Mouse (Mus musculus): ENCODE measurements around the gene Fam193a. TPM values are rescaled to one million over a fixed set of nuclear protein-coding genes. Genes with fewer than 3 reads are reported as not detected.
A peak's percentile ranks its signal among the peaks of the same experiment; 100 is the strongest.

Gene Fam193a
- total and polyA plus RNA-seq, 3 experiments: 10.9 to 317 (median 37.1) TPM

DNA sequence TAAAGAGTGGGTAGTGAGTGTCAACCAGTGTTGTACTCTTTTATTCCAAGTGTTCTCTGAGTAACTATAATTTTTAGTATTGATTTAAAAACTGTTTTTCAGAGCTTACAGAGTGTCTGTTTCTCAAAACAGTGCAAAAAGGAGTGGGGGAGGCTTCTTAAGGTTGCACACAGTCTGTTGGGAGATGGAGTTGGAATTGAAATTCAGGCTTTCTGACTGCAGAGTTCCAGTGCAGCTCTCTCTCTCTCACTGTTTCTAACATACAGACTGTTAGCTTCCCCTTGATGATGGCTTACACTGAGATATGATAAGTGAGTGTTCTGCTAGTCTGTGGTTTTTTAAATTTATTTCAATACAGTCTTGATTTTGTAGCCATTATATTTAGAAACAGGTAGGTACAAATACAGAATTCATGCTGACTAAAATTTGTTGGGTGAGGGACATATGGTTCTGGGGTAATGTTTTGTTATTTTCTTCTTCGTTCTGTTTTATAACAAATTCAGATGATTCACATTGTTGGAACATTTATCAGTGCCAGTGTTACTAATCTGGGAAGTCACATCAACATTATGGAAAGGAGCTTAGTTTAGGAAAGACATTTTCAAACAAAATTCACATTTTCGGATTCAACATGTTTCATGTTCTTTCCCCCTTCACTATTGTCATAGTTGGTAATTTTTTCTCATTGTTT lies 26.3 kb downstream of the Fam193a start:
- Histone ChIP-seq H3K27me3 (ENCODE audit: control insufficient read depth in 1 of 2, insufficient read depth in 2 of 2, low read length in 2 of 2) (no peaks in the 10 kb centered on the region), H3K27ac (ENCODE audit: control insufficient read depth, low read depth, low read length) (no peak overlapping the region), H3K4me3 (ENCODE audit: control insufficient read depth in 1 of 2, insufficient read depth in 1 of 2, low read depth in 2 of 2, low read length in 2 of 2) (no peak overlapping the region), H3K4me1 (ENCODE audit: control insufficient read depth in 1 of 2, insufficient read depth in 2 of 2, low read length in 2 of 2) (peaks cover 12 to 24% of the 10 kb centered on the region in 2 experiments), H3K36me3 (ENCODE audit: control insufficient read depth in 1 of 2, insufficient read depth in 2 of 2, low read length in 2 of 2) (peaks cover 0 to 31% of the 10 kb centered on the region in 2 experiments; a peak in 2 of 4 replicates), H3K9ac (ENCODE audit: control insufficient read depth, low read depth, low read length, poor library complexity, severe bottlenecking) (no peak overlapping the region), H3K9me3 (replicated peaks; ENCODE audit: insufficient read depth, low read length) (no peaks in the 10 kb centered on the region), H3K79me2 (ENCODE audit: control insufficient read depth, insufficient read depth, low read length, poor library complexity) (peaks cover 46% of the 10 kb centered on the region)
- peak; percentile 43 for DNase-seq (ENCODE audit: low read depth, low spot score)
- TF ChIP-seq SIN3A (IDR thresholded peaks at IDR 0.05; ENCODE audit: low read length) (no peak), MAZ (IDR thresholded peaks at IDR 0.05; ENCODE audit: low read depth, low read length) (no peak), EP300 (IDR thresholded peaks at IDR 0.05; ENCODE audit: low read depth in 1 of 2, low read length in 2 of 2) (0 out of 4 replicates have a peak, but pooled peaks of 1 of the 2 experiments have one; percentile 10), RCOR1 (IDR thresholded peaks at IDR 0.05; ENCODE audit: low read depth, low read length) (0 out of 2 replicates have a peak, but pooled peaks have one; percentile 5)

DNA sequence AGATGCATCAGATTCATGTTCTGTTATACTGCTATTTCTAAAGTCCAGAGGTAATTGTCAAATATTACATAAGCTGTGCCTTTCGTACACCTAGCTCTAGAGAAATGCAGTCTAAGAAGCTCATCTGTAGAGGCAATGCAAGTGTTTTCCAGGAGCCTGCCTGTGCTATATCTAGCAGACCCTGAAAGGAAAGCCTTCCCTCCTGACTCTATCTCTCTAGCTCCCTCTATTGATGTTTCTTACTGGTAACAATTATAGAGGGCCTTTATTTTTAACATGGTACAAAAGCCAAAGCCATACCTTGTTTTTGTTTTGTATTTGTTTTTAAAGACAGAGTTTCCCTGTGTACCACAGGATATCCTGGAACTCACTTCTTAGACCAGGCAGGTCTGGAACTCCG lies 28.1 kb downstream of the Fam193a start:
- peak; percentile 36 for DNase-seq (ENCODE audit: low read depth, low spot score)
- Histone ChIP-seq H3K79me2 (ENCODE audit: control insufficient read depth, insufficient read depth, low read length, poor library complexity) (peaks cover 42% of the 10 kb centered on the region), H3K4me3 (ENCODE audit: control insufficient read depth in 1 of 2, insufficient read depth in 1 of 2, low read depth in 2 of 2, low read length in 2 of 2) (no peak overlapping the region), H3K4me1 (ENCODE audit: control insufficient read depth in 1 of 2, insufficient read depth in 2 of 2, low read length in 2 of 2) (peaks cover 12 to 21% of the 10 kb centered on the region in 2 experiments), H3K36me3 (ENCODE audit: control insufficient read depth in 1 of 2, insufficient read depth in 2 of 2, low read length in 2 of 2) (peaks cover 0 to 26% of the 10 kb centered on the region in 2 experiments; a peak in 2 of 4 replicates), H3K27me3 (ENCODE audit: control insufficient read depth in 1 of 2, insufficient read depth in 2 of 2, low read length in 2 of 2) (no peaks in the 10 kb centered on the region), H3K9me3 (replicated peaks; ENCODE audit: insufficient read depth, low read length) (no peaks in the 10 kb centered on the region), H3K9ac (ENCODE audit: control insufficient read depth, low read depth, low read length, poor library complexity, severe bottlenecking) (no peak overlapping the region), H3K27ac (ENCODE audit: control insufficient read depth, low read depth, low read length) (no peak overlapping the region)
- TF ChIP-seq TBP (IDR thresholded peaks at IDR 0.05; ENCODE audit: low read depth, low read length) (no peak), UBTF (IDR thresholded peaks at IDR 0.05; ENCODE audit: borderline replicate concordance, insufficient read depth, low read depth, low read length) (no peak), RAD21 (IDR thresholded peaks at IDR 0.05; ENCODE audit: low read depth, low read length) (peak; percentile 30), SMC3 (IDR thresholded peaks at IDR 0.05; ENCODE audit: low read depth, low read length) (peak; percentile 14; the same call in 1 of the 2 replicates), POLR2AphosphoS2 (IDR thresholded peaks at IDR 0.05; ENCODE audit: low read length) (no peak), CTCF (IDR thresholded peaks at IDR 0.05 in 2 of 3, conservative IDR thresholded peaks at IDR 0.05 in 1 of 3; ENCODE audit: control insufficient read depth in 1 of 3, insufficient read depth in 1 of 3, low read depth in 2 of 3, low read length in 3 of 3, poor library complexity in 1 of 3, severe bottlenecking in 1 of 3) (peak in 2 of 3 experiments; percentile 29 to 56; a peak in 4 of 6 replicates)

DNA sequence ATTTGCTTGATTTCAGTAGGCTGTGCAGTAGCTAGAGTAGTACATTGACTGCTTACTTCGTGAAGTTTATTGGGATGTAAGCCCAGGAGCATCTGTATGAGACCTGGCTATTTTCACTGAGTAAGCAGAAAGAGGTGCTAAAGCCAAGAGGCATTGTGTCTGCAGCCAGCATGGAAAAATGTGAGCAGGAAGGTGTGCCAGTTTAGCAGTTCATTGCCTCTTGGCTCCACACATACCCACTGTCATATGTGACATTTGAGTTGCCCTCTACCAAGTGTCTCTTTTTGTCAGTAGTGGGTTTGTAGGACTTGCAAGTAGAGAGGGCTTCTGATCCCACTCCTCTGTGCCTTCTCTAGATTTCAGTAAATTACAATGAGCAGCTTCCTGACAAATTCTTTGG lies 28.6 kb downstream of the Fam193a start:
- H3K9me3 ChIP-seq (replicated peaks; ENCODE audit: insufficient read depth, low read length): no peaks in the 10 kb centered on the region
- no peak overlapping the region for H3K9ac ChIP-seq (ENCODE audit: control insufficient read depth, low read depth, low read length, poor library complexity, severe bottlenecking)
- peaks cover 44% of the 10 kb centered on the region for H3K79me2 ChIP-seq (ENCODE audit: control insufficient read depth, insufficient read depth, low read length, poor library complexity)
- no peak for DNase-seq (ENCODE audit: low read depth, low spot score)
- H3K4me3 ChIP-seq (ENCODE audit: control insufficient read depth in 1 of 2, insufficient read depth in 1 of 2, low read depth in 2 of 2, low read length in 2 of 2): no peak overlapping the region
- no peaks in the 10 kb centered on the region for H3K27me3 ChIP-seq (ENCODE audit: control insufficient read depth in 1 of 2, insufficient read depth in 2 of 2, low read length in 2 of 2)
- peaks cover 0 to 26% of the 10 kb centered on the region in 2 experiments; a peak in 2 of 4 replicates for H3K36me3 ChIP-seq (ENCODE audit: control insufficient read depth in 1 of 2, insufficient read depth in 2 of 2, low read length in 2 of 2)
- H3K4me1 ChIP-seq (ENCODE audit: control insufficient read depth in 1 of 2, insufficient read depth in 2 of 2, low read length in 2 of 2): peaks cover 12 to 21% of the 10 kb centered on the region in 2 experiments
- no peak for TF ChIP-seq HCFC1 (IDR thresholded peaks at IDR 0.05; ENCODE audit: low read depth, low read length)
- TF ChIP-seq MYC (IDR thresholded peaks at IDR 0.05; ENCODE audit: low read depth, low read length): no peak
- TF ChIP-seq TCF12 (IDR thresholded peaks at IDR 0.05; ENCODE audit: low read depth, low read length): no peak
- no peak for TF ChIP-seq MAFK (IDR thresholded peaks at IDR 0.05; ENCODE audit: borderline replicate concordance, low read depth, low read length)
- TF ChIP-seq GABPA (IDR thresholded peaks at IDR 0.05; ENCODE audit: low read depth, low read length): no peak
- TF ChIP-seq MYB (IDR thresholded peaks at IDR 0.05; ENCODE audit: low read depth, low read length): no peak
- no peak for TF ChIP-seq POLR2AphosphoS2 (IDR thresholded peaks at IDR 0.05; ENCODE audit: low read length)
- no peak for TF ChIP-seq E2F4 (IDR thresholded peaks at IDR 0.05; ENCODE audit: borderline replicate concordance, low read depth, low read length)
- no peak for TF ChIP-seq POLR2A (IDR thresholded peaks at IDR 0.05; ENCODE audit: control insufficient read depth in 1 of 2, insufficient read depth in 1 of 2, low read depth in 1 of 2, low read length in 2 of 2, poor library complexity in 1 of 2)
- no peak for TF ChIP-seq UBTF (IDR thresholded peaks at IDR 0.05; ENCODE audit: borderline replicate concordance, insufficient read depth, low read depth, low read length)
- TF ChIP-seq ZNF384 (IDR thresholded peaks at IDR 0.05; ENCODE audit: low read depth, low read length): no peak
- no peak overlapping the region for H3K27ac ChIP-seq (ENCODE audit: control insufficient read depth, low read depth, low read length)

Data from MEL (cell line).